Mouse (Mus musculus) heart, postnatal 0 days (tissue): ENCODE measurements at regions not wholly inside any gene's neighbourhood (a gene's known extent, or its start where the extent isn't known, plus 50 kb on each side); places are given as distances from the start of the nearest gene placed in this dataset.

Experiments
- CTCF ChIP-seq: IDR thresholded peaks from 2 replicates; pipeline ENCODE4 v1.5.1; 2016; ENCODE audit warnings: antibody characterized with exemption, control low read depth, low read depth
- EP300 ChIP-seq: IDR thresholded peaks from 2 replicates; pipeline ENCODE4 v1.6.1; 2016; ENCODE audit warnings: antibody characterized with exemption, low read depth

DNA sequence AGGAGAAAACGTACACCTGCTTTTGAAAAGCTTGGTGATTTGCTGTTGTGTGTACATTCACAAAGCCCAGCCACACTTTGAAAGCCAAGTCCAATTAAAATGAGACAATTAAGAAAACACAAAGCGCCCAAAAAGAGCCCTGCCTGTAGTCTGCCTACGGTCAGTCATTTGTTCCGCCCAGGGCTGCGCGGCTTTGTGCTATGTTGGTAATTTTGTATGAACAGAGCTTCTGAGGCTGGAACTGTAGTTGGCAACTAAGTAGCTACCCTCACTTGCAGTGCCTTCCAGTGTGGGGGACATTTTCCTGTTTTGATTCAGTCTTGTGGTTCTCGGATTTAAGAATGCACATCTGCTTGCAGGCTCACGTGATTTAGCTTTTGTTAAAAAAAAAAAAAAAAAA, 89.3 kb upstream of the Slc28a3 start:
- TF ChIP-seq CTCF (no peak), EP300 (no peak)
